Mouse (Mus musculus): ENCODE data around the gene Pou2f3.

Gene Pou2f3

DNA sequence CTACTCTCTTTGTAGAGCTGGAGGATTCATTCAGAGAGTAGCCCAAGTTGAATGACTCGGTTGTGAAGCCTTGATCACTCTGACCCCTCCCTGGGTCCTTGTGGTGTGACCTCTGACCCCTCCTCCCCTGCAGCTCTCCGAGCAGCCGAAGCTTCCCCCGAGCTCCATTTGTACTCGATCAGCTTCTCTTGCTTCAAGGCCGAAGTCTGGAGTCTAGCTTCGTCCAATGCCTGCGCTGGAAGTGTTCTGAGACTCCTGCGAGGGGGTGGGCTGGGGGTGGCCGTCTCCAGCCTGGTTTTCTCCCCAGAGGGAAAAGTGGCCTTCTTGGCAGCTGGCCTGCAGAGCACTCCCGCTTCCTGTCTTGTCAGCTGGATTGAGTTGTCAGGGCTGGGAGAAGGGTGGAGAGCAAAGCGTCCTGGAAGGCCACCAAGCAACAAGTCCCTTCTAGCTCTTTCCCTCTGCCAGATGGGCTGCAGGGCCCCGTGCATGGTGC, at the start of gene Pou2f3:
Pou2f3 (minus strand) TSS at position 180 of the 493 bp plus-strand sequence.
- no peak for DNase-seq (ENCODE audit: low read depth, low spot score)

DNA sequence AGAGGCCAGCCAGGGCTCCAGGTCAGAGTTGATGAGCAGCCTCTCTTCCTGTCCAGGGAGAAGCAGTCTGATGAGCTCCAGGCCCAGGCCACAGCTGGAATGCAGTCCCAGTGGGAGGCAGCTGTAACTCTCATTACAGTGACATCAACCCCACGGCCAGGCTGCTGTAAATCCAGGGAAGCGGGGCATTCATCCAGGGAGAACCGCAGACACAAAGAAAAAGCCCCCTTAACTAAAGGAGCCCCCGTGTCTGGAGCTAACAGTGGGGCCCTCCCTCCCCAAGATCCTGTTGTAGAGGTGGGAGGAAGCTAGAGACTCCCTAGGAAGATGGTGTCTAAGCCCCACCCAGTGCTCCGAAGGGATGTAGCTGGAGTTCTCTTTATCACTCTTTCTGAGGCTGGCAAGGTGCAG, 43.1 kb upstream of the Pou2f3 start:
- DNase-seq (ENCODE audit: low read depth, low spot score): no peak

DNA sequence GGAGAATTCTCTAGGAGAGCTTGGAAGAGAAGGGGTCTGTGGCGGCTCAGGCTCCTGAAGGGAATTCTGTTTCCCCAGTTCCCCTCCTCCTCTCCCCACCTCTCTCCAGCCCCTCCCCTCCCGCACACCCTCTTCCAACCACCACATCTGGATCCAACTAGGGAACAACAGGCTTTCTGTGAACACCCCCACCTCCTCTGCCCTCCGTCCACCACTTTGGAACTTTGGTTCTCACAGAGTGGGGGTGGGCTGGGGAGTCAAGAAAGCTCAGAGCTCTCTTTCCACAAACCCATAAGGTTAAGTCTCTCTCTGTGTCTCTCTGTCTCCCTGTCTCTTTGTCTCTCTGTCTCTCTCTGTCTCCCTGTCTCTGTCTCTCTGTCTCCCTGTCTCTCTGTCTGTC, 42.6 kb upstream of the Pou2f3 start:
- no peak for DNase-seq (ENCODE audit: low read depth, low spot score)

DNA sequence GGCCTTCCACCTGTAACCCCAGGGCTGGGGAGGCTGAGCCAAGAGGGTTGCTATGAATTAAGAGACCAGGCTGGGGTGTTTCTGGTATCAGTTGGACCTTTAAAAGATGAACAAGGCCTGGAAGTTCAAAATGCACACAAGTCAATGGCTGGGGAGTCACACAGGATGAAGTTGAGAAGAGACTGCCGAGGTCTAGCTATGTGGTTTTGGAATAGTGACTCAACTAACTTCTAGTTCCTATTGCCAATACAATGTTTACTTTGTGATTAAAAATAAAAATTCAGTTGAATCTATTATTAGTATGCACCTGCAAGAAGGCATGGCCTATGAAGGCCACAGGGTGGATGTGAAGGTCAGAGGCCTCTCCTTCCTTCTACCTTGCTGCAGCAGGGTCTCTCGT, 41.6 kb upstream of the Pou2f3 start:
- no peak for DNase-seq (ENCODE audit: low read depth, low spot score)

DNA sequence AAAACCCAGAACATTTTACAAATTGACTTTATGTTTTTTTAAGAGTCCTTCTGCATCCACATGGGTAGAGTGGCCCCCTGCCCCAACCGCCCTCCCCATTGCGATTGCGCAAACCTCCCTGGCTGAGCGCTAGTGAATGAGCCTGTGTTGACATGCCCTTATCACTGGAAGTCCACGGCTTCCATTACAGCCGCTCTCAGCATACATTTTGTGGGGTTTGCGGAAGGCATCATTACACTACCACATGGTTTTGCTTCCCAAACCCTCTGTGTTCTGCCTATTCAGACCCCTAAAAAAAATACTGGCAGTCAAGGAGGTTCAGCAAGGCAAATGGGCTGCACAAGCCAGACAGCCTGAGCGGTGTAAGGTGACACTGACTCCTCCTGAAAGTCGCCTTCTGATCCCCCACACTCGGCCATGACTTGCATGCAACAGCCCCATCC, 36.6 kb upstream of the Pou2f3 start:
- DNase-seq (ENCODE audit: low read depth, low spot score): no peak

DNA sequence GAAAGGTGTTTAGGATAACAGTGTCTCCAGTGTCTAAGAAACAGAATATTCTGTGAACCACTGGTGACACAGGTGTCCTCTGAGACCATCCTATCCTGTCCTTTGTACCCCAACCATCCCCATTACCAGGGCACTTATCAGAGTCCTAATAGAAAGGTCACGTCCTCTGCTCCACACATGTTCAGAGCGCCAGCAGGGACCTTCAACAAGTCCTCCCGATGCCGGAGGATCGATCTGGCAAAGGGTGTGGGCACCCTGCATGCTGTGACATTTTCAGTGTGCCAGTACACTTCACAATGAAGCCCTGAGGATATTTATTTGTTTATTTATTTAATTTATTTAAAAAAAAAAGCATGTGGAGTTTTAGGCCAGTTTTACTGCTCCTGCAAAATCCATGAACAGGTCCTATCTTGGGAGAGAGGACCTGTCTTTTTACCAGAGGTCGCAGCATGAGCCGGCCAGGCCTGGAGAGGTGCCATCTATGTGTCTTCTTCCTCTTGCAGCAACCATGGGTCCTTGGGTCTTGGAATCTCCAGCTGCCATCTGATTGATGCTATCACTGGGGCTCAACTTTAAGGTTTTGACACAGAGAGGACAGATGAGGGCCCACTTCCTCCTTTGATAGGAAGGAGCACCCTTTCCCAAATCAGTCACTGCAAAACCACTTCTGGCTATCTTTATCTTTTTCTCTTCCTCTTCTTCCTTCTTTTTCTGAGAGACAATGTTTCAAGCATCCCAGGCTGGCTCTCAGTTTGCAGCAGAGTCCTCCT, 35.8 kb upstream of the Pou2f3 start:
- no peak for DNase-seq (ENCODE audit: low read depth, low spot score)

DNA sequence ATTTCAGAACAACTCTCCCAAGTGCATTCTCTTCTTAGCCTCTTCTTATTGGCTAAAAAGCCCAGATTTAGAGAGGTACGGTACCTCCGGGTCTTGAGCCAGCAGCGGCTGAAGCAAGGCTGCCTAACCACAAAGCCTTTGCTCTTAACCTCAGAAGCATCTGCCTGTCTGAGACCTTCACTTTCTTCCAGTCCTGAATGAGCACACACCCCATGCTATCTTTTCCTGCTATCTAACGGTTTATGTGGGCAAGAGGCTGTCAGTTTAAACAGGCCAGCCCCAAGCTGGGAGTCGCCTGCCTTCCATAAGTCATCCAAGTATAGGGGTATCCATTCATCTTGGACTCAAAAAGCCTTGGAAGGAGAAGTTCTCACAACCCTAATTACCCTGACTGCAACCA, 32.3 kb upstream of the Pou2f3 start:
- DNase-seq (ENCODE audit: low read depth, low spot score): no peak

DNA sequence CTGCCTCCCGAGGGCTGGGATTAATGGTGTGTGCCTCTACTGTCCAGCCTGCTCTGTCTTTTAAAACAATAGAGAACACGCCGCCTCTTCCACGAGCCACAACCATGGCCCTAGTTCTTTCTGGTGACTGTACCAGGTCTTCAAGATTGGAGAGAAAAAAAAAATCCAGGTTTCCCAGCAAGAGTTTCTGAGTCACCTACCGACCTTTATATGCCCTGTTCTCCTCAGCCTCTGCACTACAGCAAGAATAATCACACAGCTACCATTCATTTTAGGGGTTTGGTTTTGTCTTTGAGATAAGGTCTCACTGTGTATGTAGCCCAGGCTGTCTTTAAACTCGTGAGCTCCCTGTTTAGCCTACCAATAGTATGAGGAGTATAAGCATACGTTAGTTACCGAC, 31.8 kb upstream of the Pou2f3 start:
- DNase-seq (ENCODE audit: low read depth, low spot score): no peak

DNA sequence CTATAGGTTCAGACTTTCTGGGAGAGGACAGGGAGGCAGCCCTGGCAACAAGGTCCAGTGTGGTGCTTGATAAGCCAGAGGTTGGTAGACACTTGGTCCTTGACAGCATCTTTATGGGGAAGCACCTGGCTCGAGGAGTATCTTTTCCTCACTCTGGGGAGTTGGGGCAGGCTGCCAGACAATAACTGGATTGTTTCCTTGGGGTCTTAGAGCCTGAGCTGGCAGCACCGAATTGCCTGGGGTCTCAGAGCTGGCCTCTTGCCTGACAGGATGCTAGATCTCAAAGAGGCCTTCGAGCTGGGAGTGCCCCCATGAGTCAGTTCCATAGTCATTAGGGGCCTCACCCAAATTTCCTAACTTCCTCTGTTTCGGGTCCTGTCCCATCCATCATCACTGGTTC, 31.1 kb upstream of the Pou2f3 start:
- no peak for DNase-seq (ENCODE audit: low read depth, low spot score)

DNA sequence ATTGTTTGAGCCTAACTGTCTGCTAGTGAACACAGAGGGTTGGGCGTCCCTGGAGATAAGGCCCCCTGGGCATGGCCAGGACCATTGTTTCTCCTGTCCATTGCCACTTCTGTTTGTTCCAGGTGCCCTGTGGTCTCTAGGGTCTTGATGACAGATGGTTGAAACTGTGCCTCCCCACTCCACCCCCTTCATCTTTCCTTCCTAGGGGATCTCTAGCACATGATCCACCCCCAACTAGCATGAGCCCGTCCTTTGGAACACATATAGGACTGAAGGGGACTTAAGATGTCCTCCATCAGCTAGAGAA, 30.4 kb upstream of the Pou2f3 start:
- DNase-seq (ENCODE audit: low read depth, low spot score): no peak

DNA sequence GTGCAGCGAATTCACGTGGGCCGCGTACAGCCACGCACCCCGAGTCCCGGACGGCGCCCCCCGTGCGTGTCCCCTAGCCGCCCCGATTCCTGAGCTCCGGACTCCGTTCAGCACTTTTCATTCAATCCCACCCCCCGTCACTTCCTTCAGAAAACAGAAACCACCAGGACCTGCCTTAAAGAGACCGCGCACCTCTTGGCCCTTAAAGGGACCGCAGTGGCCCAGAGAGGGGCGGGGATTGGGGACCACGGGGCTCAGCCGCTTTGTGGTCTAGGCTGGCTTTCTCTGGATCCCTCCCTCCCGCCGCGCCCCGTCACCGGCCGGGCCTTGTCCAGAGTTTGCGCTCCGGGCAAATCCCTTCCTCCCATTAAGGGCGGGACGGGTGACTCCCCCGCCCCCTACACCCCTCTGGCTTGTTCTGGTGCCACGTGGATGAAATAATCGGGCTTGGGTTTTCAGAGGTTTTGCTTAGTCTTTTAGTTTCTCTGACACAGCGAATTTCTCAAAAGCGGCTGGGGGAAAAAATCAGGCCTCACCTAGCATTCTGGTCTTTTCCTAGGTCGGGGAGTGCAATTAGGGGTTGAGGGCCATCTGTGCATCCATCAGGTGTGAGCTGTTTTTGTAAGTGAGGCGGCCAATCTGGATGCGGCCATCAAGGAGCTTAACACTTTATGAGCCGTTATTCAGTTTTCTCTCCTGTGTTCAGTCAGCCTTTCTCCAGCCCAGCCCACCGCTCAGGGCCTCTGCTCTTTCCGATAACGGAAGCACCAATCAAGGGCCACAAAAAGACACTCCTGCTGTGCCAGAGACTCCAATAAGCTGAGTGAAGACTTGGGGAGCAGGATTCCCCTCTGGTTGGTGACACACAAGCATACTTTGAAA, 29.8 kb upstream of the Pou2f3 start, which contains the start of gene Oaf:
Oaf (minus strand) TSS at position 200 of the 882 bp plus-strand sequence.
- DNase-seq (ENCODE audit: low read depth, low spot score): peak; percentile 9

DNA sequence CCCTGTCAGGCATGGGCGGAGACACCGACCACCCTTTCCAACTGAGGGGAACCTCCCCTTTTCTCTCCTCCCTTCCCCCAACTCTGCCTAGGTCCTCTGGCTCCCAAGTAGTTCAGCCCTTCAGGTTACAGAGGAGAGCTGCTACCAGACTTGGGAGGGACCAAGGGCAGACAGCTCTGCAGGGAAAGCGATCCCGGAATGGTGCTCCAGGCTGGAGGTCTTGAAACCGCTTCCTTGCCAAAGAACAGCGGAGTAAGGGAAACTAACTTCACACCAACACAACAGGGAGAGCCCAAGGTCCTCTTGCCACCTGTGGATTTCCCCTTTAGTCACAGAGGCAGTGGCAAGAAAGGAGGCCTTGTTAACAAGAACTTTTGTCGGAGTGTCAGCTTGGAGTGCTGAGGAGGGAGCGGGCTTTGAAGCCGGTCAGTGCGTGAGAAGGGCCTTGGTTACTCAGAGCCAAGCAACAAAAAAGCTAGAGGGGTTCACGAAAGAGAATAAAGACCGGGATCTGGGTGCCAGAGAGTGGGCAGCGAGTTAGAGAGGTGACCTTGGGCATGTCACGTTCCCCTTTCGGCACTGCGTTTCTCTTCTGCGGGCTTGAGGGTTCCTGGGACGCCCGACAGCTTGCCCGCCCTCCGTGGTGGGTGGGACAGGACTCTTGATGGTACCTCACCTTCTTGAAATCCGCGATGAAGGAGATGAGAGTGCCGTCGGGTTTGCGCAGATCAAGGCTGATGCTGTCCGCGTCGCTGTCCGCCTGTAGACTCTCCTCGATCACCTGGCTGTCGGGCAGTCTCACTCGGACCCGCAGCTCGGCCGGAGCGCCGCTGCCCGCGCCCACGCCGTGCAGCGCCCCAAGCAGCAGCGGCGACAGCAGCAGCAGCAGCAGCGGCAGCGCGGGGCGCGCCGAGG, 28.7 kb upstream of the Pou2f3 start:
- no peak for DNase-seq (ENCODE audit: low read depth, low spot score)

DNA sequence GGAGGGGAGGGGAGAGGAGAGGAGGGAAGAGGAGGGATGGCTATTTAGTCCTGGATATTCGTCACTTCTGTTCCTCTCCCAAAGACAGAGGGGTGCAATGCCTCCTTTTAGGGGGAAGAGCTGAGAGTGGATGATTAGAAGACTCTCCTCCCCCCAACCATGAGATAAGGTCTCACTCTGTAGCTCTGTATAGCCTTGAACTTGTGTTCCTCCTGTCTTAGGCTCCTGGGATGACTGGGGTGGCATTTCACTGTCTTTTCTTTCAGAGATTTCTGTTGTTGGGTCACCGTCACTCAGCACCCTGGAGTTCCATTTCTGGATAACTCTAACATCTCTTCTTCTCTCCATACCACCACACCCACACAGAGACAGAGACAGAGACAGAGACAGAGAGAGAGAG, 28.0 kb upstream of the Pou2f3 start:
- no peak for DNase-seq (ENCODE audit: low read depth, low spot score)

DNA sequence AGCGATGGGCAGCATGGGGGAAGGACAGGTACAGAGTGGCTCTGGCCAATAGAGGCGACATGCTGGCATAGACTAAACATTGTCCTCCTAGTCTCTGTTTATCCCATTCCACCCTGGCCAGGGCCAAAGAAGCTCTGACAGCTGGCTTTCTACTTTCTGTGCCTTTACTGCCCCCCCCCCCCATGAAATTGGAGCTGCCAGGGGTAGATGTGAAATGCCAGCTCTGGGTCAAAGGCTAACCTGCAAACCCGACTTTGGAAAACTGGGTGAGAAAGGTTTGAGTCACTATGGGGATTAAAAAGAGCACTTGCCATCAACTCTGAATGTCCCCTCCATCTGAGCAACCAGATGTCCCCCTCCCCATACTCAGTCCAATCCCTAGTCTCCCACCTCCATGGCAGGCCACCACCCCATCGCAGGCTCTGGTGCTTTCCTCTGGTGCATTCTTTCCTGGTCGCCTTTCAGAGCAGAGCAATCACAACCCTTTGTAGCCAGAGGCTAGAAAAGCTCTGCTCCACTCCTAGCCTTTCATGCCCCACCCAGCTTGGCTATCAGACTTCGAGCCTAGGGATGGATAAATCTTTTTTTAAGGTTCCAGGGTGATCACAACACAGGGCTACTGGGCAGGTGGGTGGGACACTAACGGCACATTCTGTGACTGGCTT, 27.1 kb upstream of the Pou2f3 start:
- no peak for DNase-seq (ENCODE audit: low read depth, low spot score)

DNA sequence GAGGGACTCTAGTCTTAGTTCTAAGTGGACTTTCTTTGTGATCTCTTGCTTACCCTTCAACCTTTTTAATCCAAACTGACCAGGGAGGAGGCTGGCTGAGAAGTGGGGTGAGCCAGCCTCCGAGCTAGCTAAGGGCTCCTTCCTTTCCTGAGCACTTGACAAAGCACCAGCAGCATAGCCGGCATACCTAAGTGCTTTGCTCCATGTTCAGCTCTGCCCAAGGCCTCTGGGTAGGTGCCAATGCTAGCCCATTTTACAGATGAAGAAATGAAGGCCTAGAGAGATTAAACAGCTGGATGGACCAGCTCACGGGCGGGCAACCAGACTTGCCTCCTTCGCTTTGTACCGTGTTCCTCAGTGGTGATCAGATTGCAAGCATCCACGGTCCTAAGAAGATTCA, 26.4 kb upstream of the Pou2f3 start:
- DNase-seq (ENCODE audit: low read depth, low spot score): no peak

DNA sequence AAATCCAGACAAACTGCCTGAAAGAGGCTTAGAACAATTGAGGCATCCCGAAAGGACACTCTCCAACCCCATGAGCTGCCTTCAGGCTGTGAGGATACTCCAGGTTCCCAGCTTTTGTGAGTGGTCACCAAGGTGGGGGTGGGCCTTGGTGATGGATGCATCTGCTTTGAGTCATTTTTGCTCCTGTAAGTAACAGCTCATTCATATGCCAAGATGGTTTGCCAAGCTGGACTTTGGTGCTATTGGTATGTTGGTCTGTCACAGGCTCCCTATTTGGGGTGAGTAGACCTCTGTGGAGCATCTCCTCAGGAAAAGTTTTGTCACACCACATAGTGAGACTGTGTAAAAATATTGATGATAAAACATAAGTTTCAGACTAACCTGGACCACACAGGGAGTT, 25.9 kb upstream of the Pou2f3 start:
- no peak for DNase-seq (ENCODE audit: low read depth, low spot score)

DNA sequence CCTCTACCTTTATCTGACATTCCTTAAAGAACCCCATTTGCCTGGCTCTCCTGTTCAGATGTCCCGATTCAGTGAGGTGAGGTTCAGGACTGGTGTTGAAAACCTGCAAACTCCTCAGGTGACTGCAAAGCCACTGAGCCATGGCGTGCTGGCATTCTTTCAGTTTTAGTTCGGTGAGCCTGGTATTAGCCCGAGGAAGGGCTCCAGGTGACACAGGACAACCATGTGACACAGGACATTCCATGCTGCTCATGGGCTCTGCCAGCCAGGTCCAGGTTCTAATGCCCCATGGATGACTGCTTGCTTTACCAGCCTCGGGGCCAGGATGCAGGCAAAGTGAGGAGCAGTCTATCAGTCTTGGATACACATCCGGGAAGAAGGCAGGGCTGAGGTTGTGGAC, 25.2 kb upstream of the Pou2f3 start:
- no peak for DNase-seq (ENCODE audit: low read depth, low spot score)

DNA sequence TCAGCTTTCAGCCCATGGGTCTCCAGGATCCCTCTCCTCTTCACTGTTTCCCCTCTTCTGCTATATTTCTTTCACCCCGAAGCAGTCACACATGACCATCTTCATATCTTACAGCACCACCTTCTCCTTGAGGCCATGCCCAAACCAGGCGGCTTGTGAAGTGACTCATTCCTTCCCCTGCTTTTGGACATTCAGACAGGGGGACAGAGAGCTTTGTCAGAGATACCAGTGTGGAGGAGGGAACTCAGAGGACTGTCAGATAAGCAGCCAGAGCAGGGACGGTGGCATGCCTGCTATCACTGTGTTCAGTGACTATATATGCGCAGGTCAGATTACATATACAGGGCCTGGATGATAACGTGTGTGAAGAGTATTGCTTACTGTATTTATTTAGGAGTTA, 24.3 kb upstream of the Pou2f3 start:
- DNase-seq (ENCODE audit: low read depth, low spot score): no peak

DNA sequence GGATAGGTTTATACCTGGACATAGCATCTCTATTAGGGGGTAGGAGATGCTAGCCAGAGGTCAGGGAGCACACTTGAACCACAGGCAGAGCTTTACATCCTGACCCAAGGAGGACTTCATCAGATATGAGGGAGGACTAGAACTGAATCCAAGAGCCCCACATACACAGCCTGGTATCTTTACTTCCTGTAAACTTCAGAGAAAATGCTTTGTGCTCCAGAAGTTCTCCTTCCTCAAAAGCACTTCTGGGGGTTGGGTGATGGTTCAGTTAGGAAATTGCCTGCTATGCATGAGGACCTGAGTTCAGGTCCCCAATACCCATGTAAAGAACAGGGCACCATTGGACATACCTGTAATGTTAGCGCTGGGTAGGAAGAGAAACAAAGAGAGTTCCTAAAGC, 23.3 kb upstream of the Pou2f3 start:
- DNase-seq (ENCODE audit: low read depth, low spot score): no peak

DNA sequence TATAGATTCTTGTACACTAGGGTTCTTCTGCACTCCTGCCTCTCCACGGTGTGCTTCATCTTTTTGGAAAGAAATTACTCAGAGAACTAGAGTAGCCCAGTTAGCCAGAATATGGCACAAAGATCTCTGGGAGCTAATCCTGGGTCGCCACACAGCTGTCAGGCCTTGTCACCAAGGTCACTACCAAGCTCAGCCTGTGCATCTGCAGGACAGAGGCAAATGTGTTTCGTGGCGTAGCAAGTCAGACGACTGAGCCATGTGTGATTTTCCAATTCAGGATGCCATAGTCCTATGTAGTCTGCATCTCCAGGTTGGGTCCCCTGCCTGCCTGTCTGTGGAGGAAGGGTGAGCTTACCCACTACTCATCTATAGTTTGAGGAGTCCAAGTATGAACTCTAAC, 22.9 kb upstream of the Pou2f3 start:
- DNase-seq (ENCODE audit: low read depth, low spot score): no peak

DNA sequence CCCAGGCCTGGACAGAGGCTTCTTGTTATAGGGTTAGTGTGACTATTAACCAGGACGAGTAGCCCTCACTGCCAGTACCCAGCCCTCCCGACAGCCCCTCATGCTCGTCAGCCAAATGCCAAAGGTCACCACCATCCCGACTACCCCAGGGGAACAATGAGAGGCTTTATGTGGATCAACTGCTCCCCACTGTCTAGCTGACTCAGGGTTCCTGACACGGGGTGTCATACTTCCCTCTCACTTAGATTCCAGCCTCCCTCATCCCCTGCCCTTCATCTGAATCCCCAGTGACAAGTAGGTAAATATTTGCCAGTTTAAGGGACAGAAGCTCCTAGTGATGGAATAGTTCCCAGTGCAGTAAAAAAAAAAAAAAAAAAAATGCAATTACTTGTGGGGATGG, 22.1 kb upstream of the Pou2f3 start:
- DNase-seq (ENCODE audit: low read depth, low spot score): no peak
